Mouse (Mus musculus): ENCODE data around the gene Psme3.
"Not testable (repeated sequence)": the region's sequence is repeated elsewhere in the genome, so short reads cannot be mapped to it uniquely, and the experiment has no call there.

Gene Psme3

DNA sequence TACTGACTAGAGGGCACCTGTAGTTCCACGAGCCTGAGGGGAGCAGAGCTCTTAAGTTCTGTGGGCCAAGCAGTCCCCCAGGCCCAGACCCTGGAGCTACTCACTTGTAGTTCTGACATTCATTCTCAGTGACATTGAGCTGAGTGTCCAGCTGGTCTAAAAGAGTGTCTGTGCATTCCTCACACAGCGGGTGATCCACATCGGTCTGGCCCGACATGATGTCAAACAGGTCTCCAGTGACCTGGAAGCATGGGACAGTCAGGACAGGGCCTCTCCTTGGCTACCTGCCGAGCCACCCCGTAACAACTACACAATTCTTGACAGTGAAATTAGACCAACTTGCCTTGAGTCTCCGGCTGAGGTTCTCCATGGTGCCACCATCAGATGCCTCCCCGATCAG lies 20.8 kb upstream of the Psme3 start:
- no peak for DNase-seq (ENCODE audit: low read depth, low spot score)
- H3K36me3 ChIP-seq (ENCODE audit: control insufficient read depth, insufficient read depth, low read length, poor library complexity, severe bottlenecking): peaks cover 10% of the 10 kb centered on the region

DNA sequence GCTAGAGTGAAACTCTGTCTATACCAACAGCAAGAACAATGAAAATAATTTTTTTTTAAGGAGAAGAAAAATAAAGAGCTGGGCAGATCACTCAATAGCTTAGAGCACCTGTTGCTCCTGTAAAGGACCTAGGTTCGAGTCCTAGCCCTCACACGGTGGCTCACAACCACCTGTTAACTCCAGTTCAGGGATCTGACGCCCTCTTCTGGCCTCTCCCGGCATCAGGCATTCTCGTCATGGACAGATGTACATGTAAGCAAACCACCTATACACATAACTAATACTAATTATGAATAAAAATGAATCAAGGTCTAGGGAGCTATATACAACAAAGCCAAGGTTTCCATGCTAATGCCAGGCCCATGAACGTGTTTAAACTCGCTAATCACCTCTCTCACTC lies 15.1 kb upstream of the Psme3 start:
- peak; percentile 25 for DNase-seq (ENCODE audit: low read depth, low spot score)
- Histone ChIP-seq H3K36me3 (ENCODE audit: control insufficient read depth, insufficient read depth, low read length, poor library complexity, severe bottlenecking) (peaks cover 3% of the 10 kb centered on the region; the same call in 1 of the 2 replicates), H3K27me3 (ENCODE audit: control insufficient read depth, insufficient read depth, low read length, poor library complexity, severe bottlenecking) (no peaks in the 10 kb centered on the region)

More for the DNA sequence above, 20.8 kb upstream of the Psme3 start:
- no peaks in the 10 kb centered on the region for H3K27me3 ChIP-seq (ENCODE audit: control insufficient read depth, insufficient read depth, low read length, poor library complexity, severe bottlenecking)

DNA sequence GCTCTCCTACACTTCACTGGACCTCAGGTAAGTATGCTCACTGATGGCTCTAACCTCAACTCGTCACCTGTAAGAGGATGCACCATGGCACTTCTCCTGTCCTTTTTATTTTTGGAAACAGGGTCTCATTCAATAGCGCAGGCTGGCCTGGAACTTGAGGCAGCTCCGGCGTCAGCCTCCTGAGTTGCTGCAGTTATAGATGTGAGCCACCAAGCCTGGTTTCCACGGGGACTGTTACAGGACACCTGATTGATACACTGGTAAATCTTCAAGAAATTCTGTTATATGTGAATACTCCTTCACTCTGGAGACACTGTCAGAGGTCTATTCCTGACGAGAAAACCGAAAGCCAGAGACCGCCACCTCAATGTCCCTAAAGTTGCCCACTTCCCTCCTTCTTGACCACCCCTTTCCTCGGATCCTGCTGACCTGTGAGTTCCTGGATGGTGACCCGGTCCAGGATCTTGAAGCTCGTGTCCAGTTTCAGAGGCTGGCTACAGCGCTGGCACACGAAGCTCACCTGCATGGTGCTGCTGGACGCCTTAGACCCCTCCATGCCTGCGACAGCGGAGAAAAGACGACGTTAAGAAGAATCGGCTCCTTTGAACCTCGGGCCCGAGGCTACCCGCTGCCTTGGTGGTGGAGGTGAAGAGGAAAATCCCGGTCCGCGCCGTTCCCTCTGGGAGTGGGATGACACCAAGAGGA lies 14.6 kb upstream of the Psme3 start:
- Histone ChIP-seq H3K27me3 (ENCODE audit: control insufficient read depth, insufficient read depth, low read length, poor library complexity, severe bottlenecking) (no peaks in the 10 kb centered on the region), H3K36me3 (ENCODE audit: control insufficient read depth, insufficient read depth, low read length, poor library complexity, severe bottlenecking) (peaks cover 3% of the 10 kb centered on the region; the same call in 1 of the 2 replicates)
- no peak for DNase-seq (ENCODE audit: low read depth, low spot score)

DNA sequence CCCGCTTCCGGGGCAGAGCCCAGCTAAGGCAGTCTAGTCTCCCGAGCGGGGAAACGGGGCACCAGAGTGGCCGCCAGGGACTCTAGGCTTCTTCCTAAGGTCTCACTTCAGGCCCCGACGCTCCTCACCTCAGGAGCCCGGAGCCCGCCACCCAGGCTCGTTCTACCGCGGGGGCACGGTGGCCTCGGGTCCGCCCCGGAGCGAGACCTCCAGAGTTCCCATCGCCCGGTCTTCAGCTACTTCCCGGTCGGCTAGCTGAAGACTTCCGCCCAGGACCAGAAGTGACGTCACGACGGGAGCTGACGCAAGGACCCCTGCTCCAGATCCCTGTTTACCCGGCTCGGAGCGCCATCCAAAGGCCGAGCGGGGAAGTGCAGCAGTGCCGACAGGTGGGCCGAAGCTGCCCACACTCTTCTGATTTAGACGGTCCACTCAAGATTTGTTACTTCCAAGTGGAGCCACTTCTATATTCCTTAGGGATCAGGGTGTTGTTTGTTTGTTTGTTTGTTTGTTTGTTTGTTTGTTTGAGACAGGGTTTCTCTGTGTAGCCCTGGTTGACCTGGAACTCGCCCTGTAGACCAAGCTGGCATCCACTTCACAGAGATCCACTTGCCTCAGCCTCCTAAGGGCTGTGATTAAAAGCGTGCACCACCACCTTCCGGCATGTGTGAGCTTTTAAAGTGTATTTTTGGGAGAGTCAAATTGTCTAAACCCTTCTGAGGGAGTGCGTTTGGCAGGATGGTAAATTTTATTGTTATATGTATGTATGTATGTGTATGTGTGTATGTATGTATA lies 13.8 kb upstream of the Psme3 start, which contains the start of gene Becn1:
Gene Becn1 (minus strand): TSS at position 283 of the 795 bp plus-strand sequence.
- peak; percentile 93 for DNase-seq (ENCODE audit: low read depth, low spot score)
- Histone ChIP-seq H3K36me3 (ENCODE audit: control insufficient read depth, insufficient read depth, low read length, poor library complexity, severe bottlenecking) (peaks cover 3% of the 10 kb centered on the region; the same call in 1 of the 2 replicates), H3K27me3 (ENCODE audit: control insufficient read depth, insufficient read depth, low read length, poor library complexity, severe bottlenecking) (no peaks in the 10 kb centered on the region)

DNA sequence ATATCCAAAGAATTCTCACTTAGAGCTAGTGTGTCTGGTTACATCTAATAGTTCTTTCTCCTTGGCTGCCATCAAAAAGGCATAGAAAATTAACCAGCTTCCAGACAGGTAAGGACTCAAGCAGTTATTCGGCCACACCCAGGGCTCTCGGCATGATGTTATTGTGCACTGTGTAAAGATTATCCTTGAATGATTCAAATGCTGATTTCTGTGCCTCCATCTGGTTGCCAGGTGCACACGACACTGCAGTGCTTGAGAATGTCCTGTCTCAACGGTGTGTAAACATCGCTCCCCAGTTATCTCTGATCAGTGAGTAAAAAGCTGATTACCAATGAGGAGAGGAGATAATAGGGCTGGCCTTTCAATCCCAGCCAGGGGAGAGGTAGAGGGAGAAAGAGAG lies 8.3 kb upstream of the Psme3 start:
- Histone ChIP-seq H3K36me3 (ENCODE audit: control insufficient read depth, insufficient read depth, low read length, poor library complexity, severe bottlenecking) (no peaks in the 10 kb centered on the region), H3K27me3 (ENCODE audit: control insufficient read depth, insufficient read depth, low read length, poor library complexity, severe bottlenecking) (no peaks in the 10 kb centered on the region)
- no peak for DNase-seq (ENCODE audit: low read depth, low spot score)

DNA sequence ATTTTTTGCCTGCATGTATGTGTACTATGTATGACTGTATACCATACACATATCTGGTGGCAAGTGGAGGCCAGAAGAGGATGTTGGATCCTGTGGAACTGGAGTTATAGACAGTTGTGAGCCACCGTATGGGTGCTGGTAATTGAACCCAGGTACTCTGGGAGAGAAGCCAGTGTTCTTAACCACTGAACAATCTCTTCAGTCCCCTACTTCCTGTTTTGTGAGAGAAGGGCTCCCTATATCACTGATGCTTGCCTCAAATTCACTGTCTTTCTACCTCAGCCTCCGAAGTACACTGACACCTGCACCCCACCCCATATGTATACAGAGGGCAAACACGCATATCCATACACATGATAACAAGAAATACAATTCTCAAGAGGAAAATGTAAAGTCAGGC lies 4.9 kb upstream of the Psme3 start:
- Histone ChIP-seq H3K36me3 (ENCODE audit: control insufficient read depth, insufficient read depth, low read length, poor library complexity, severe bottlenecking) (no peaks in the 10 kb centered on the region), H3K27me3 (ENCODE audit: control insufficient read depth, insufficient read depth, low read length, poor library complexity, severe bottlenecking) (no peaks in the 10 kb centered on the region)
- no peak for DNase-seq (ENCODE audit: low read depth, low spot score)

DNA sequence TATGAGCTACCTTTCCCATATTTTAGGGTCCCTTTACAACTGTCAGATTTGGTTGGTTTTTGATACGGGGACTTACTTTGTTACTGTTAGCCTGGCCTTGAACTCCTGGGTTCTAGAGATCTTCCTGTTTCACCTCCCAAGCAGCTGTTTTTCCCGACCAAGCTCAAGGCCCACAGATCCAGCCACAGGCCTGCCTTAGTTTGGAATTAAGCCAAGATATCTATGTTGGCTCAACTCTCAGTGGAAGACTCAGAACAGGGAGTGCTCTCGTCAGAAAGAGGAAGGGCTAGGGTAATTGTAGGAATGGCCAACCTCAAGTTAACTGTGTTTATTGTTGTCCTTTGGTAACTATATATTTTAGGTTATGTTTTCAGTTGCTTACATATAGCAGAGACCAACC lies 3.9 kb upstream of the Psme3 start:
- no peak for DNase-seq (ENCODE audit: low read depth, low spot score)
- Histone ChIP-seq H3K27me3 (ENCODE audit: control insufficient read depth, insufficient read depth, low read length, poor library complexity, severe bottlenecking) (no peaks in the 10 kb centered on the region), H3K36me3 (ENCODE audit: control insufficient read depth, insufficient read depth, low read length, poor library complexity, severe bottlenecking) (no peaks in the 10 kb centered on the region)

DNA sequence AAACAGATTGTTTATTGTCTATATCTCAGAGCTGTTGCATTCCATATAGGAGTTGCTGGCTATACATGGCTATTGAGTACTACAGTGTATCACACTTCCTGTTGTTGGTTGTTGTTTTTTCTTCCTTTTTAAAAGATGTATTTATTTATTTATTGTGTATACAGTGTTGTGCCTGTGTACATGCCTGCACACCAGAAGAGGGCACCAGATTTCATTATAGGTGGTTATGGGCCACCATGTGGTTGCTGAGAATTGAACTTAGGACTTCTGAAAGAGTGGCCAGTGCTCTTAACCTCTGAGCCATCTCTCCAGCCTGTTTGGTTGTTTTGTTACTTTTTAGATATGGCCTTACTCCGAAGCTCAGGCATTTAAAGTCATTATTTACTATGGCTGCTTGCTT lies 1.4 kb upstream of the Psme3 start:
- H3K36me3 ChIP-seq (ENCODE audit: control insufficient read depth, insufficient read depth, low read length, poor library complexity, severe bottlenecking): peaks cover 6% of the 10 kb centered on the region
- no peaks in the 10 kb centered on the region for H3K27me3 ChIP-seq (ENCODE audit: control insufficient read depth, insufficient read depth, low read length, poor library complexity, severe bottlenecking)
- DNase-seq (ENCODE audit: low read depth, low spot score): no peak

DNA sequence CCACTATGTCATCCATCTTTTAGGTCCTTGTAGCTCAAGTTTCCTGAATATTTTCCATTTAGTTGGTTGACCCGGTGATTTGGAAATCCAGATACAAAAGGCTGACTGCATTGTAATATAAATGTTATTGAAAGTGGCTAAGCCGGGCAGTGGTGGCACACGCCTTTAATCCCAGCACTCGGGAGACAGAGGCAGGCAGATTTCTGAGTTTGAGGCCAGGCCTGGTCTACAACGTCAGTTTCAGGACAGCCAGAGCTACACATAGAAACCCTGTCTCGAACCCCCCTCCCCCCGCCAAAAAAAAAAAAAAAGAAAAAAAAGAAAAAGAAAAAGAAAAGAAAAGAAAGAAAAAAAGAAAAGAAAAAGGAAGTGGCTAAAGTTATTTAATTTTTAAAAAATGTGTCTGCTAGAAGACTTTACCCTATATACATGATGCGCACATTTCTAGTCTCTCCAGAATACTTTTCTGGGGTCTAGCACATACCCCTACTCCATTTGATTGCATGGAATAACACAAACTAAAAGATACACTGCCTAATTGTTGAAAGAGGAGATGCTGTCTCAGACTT lies 847 bp upstream of the Psme3 start:
- no peaks in the 10 kb centered on the region for H3K27me3 ChIP-seq (ENCODE audit: control insufficient read depth, insufficient read depth, low read length, poor library complexity, severe bottlenecking)
- peaks cover 6% of the 10 kb centered on the region for H3K36me3 ChIP-seq (ENCODE audit: control insufficient read depth, insufficient read depth, low read length, poor library complexity, severe bottlenecking)
- no peak for DNase-seq (ENCODE audit: low read depth, low spot score)

DNA sequence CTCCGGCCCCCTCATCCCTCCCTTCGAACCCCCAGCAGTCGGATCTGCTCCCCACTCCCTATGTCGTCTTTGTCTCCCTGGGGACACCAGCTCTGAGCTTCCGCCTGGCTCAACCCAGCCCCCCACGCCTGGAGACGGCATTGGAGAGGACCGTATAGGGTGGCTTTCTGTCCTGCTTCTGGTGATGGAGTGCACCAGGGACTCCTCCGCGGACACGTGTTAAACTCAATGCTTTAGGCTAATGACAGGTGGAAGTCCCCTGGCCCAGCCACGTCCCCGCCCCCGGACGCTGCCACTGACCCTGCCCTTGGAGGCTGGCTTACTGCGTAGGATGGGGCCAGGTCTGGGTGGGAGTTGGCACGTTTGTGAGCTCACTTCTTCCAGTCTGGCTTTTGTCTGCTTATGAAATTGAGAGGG lies 496 bp downstream of the Psme3 start:
- Histone ChIP-seq H3K27me3 (ENCODE audit: control insufficient read depth, insufficient read depth, low read length, poor library complexity, severe bottlenecking) (no peaks in the 10 kb centered on the region), H3K36me3 (ENCODE audit: control insufficient read depth, insufficient read depth, low read length, poor library complexity, severe bottlenecking) (peaks cover 14% of the 10 kb centered on the region)
- DNase-seq (ENCODE audit: low read depth, low spot score): peak; percentile 61

DNA sequence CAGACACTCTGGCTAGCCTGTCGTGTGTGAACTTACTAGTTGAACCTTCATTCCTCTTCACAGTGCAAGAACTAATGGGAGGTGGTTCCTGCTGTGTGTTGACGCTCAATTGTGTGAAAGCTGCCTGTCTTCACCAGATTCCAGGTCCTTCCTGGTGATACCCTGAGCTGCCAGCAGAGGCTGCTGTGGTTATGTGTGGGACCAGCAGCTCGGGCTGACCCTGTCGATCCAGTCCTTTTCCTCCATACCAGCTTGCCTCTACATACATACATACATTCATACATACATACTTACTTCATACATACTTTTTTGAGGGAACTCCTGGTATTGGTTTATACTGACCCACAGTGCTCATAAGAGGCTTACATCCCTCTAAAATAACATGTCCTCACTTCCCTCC lies 7.6 kb downstream of the Psme3 start:
- Histone ChIP-seq H3K27me3 (ENCODE audit: control insufficient read depth, insufficient read depth, low read length, poor library complexity, severe bottlenecking) (no peaks in the 10 kb centered on the region), H3K36me3 (ENCODE audit: control insufficient read depth, insufficient read depth, low read length, poor library complexity, severe bottlenecking) (peaks cover 27% of the 10 kb centered on the region)
- peak; percentile 53 for DNase-seq (ENCODE audit: low read depth, low spot score)

DNA sequence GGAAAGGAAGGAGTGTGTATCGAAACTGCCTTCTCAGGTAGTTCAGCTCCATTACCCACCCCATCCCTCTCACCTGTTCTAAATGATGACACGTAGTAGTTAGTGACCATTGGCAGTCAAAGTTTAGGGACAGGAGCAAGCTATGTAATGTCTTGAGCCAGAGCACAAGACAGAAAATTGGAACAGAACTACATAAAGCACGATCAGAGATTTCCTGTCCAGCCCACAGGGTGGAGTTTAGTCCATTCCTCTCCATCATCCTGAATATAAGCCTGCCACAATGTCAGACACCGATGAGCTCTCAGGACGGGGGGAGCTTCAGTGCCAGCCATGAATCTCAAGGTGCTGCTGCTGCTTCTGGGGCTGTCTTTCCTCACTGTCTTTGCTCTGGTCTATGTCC lies 8.8 kb downstream of the Psme3 start, which contains the start of gene Aoc2:
Gene Aoc2 (plus strand): TSS at position 301 of the 400 bp plus-strand sequence.
- Histone ChIP-seq H3K27me3 (ENCODE audit: control insufficient read depth, insufficient read depth, low read length, poor library complexity, severe bottlenecking) (no peaks in the 10 kb centered on the region), H3K36me3 (ENCODE audit: control insufficient read depth, insufficient read depth, low read length, poor library complexity, severe bottlenecking) (peaks cover 20% of the 10 kb centered on the region)
- DNase-seq (ENCODE audit: low read depth, low spot score): no peak

DNA sequence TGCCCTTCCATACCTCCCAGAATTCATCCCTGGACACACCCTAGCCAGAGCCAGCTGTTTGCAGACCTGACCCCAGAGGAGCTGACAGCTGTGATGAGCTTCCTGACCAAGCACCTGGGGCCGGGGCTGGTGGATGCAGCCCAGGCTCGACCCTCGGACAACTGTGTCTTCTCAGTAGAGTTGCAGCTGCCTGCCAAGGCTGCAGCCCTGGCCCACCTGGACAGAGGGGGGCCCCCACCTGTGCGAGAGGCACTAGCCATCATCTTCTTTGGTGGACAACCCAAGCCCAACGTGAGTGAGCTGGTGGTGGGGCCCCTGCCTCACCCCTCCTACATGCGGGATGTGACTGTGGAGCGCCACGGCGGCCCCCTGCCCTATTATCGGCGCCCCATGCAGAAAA lies 9.2 kb downstream of the Psme3 start:
- DNase-seq (ENCODE audit: low read depth, low spot score); H3K27me3 ChIP-seq (ENCODE audit: control insufficient read depth, insufficient read depth, low read length, poor library complexity, severe bottlenecking): not testable (repeated sequence)
- peaks cover 20% of the 10 kb centered on the region for H3K36me3 ChIP-seq (ENCODE audit: control insufficient read depth, insufficient read depth, low read length, poor library complexity, severe bottlenecking)

DNA sequence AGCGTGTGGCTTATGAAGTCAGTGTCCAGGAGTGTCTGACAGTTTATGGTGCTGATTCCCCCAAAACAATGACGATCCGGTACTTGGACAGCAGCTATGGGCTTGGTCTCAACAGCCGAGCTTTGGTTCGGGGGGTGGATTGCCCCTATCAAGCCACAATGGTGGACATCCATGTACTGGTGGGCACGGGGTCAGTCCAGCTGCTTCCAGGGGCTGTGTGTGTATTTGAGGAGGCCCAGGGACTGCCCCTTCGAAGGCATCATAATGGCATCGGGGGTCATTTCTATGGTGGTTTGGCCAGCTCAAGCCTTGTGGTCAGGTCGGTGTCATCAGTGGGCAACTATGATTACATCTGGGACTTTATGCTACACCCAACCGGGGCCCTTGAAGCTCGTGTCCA lies 10.1 kb downstream of the Psme3 start:
- no peak for DNase-seq (ENCODE audit: low read depth, low spot score)
- H3K36me3 ChIP-seq (ENCODE audit: control insufficient read depth, insufficient read depth, low read length, poor library complexity, severe bottlenecking): peaks cover 14% of the 10 kb centered on the region
- H3K27me3 ChIP-seq (ENCODE audit: control insufficient read depth, insufficient read depth, low read length, poor library complexity, severe bottlenecking): no peaks in the 10 kb centered on the region

DNA sequence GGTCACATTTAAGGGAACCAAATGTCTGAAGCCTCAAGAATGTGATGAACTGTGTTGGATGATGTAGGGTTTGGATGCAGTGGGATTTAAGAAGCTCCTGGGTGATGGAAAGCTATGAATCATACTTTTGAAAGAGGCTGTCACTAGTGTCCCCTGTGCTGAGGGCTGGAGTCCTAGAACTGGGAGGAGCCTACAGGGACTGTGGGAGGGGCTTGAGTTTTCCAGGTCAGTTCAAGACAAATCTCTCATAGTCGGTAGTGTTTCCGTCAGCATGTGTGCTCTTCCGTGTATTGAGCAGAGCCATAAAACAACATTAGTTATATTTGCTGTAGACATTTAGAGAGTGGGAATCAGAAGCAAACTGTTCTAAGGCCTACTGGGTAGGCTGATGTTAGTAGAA lies 11.3 kb downstream of the Psme3 start:
- Histone ChIP-seq H3K27me3 (ENCODE audit: control insufficient read depth, insufficient read depth, low read length, poor library complexity, severe bottlenecking) (no peaks in the 10 kb centered on the region), H3K36me3 (ENCODE audit: control insufficient read depth, insufficient read depth, low read length, poor library complexity, severe bottlenecking) (peaks cover 8% of the 10 kb centered on the region; the same call in 1 of the 2 replicates)
- no peak for DNase-seq (ENCODE audit: low read depth, low spot score)

Measured in splenic B cell, adult 2 months (primary cell).